Mouse (Mus musculus): ENCODE measurements at regions not wholly inside any gene's neighbourhood (a gene's known extent, or its start where the extent isn't known, plus 50 kb on each side); places are given as distances from the start of the nearest gene placed in this dataset.

GRCm38 (mm10) chr8:103422313-103422973, 637.0 kb upstream of the Cdh11 start:
- DNase-seq (ENCODE audit: low spot score in 2 of 2): no peak

DNA sequence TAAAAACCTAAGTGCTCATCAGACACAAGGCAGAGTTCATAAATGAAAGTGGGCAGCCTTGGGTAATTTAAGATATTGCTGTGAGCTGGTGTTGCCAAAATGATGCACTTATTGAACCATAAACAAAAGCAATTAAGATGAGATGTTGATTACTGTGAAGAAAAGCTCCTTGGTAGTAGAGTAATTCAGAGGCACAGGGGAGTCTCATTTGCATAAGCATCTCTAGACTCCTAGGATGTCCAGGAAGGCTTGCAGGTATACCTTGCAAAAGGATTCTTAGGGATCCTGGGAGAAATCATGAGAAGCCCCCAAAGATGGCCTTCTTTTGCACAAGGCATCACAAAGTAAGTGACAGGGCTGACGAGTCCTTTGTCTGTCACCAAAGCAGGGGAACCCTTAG, 640.5 kb upstream of the Cdh11 start:
- no peak for DNase-seq (ENCODE audit: low spot score in 2 of 2)

DNA sequence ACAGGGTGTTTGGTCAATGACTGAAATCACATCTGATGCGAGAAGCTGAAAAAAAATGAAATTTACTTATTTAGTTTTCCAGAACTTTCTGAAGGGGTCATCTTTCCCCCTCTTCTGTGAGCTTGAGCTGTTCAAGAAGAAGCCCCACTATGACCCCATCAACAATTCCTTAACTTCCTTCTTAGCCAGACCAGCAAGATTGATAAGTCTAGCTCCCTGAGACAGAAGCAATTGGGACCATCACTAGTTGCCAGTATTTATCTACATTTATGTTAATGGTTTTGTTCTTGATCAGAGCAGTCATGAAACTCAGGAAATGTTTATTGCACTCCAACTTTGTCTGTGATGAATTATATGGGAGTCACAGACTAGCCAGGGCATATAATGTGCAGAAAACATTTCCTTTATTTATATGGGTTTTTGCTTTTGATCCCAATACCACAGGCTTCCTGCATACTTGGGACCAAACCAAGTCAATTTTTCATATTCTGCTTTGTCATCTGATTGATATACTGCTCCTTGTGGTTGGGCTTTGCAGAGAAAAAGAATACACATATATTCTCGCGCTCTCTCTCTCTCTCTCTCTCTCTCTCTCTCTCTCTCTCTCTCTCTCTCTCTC, 645.5 kb upstream of the Cdh11 start:
- no peak for DNase-seq (ENCODE audit: low spot score in 2 of 2)

DNA sequence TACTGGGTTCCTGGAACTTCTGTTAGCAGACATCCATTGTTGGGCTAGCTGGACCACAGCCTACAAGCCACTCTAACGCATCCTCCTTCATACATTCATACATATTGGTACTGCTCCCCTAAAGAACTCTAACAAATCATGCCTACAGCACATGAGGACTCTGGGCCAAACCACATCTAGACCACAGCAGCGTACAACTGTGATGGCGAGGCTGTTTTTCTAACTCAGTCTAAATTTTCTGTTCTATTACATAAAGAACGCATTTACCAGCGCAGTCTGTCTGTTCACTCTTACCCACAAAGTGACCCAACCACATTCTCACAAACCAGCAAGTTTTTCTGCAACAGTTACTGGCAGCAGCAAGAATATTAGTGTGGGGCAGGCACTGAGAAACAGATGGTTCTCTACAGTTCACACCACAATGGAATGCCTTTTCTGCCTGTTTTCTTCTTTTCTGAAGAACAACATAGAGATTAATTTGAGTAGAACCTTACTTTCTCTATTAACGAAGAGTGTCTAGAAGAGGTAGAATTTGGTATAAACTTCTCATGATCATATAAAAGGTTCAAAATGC, 648.2 kb upstream of the Cdh11 start:
- no peak for DNase-seq (ENCODE audit: low spot score in 2 of 2)

GRCm38 (mm10) chr8:103438995-103439717, 653.7 kb upstream of the Cdh11 start:
- no peak for DNase-seq (ENCODE audit: low spot score in 2 of 2)

DNA sequence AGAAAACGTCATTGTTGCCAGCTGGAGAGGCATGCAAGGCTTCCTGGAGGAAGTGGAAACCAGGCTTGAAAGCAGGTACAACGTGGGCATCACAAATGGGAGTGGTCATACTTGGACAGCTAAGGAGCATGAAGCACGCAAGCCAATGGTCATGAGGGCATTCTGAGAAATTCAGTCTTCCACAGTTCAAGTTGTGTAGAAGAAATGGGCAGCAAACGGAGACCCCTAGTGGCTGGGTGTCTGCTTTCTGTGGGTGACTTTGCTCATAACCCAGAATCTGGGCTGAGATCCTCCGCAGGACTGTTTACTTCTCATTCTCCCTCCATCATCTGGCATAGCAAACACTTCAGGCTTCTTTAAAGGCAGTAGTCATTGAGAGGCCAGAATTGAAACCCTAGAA, 655.7 kb upstream of the Cdh11 start:
- peak in 1 of 2 experiments; percentile 30 for DNase-seq (ENCODE audit: low spot score in 2 of 2)

DNA sequence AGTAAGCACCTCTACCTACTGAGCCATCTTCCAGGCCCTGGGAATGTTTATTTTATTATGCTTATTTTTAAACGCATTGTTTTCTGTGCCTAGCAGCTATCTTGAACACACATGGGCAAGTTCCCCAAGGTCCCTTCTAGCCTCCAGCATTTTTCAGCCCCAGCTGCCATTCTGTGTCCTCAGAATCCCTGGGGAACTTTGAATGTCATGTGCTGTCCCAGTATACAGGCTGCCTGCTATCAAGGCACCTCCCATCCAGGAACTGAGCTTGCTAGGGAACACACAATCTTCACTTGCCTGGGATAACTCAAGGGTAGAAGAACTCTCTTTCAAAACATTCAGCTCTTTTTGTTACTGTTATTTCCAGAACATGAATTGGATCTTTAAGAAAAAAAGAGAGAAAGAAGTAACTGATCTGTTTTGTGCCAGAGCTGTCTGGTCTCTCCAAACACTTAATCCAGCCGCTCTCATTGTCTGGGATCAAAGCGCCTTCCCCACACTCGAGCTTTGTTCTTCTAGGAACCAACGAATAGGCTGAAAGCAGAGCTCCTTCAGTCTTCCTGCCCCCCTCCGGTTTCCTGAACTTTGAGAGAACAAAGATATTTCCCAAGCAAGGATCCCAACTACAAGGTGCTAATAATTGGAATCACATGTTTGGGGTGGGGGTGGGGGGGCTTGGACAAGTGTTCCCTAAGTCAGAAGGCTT, 657.1 kb upstream of the Cdh11 start:
- no peak for DNase-seq (ENCODE audit: low spot score in 2 of 2)

GRCm38 (mm10) chr8:103444577-103444976, 656.8 kb upstream of the Cdh5 start:
- no peak for DNase-seq (ENCODE audit: low spot score in 2 of 2)

DNA sequence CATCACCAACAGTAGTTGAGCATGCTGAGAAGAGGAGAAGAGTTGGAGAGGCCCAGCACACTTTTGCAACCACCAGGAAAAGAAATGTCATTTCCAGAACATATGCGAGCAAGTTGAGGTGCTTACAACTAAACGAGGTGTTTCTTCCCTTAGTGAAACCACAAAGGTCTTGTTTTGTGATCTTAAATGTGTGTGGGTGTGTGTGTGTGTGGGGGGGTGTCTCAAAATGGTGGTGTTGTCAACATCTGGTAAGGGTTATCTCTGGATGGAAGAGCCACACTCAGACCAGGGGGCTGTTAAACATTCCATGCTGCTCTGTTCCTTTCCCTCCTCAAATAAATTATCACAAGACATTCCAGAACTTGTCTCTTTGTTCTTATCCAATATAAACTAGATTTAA, 656.0 kb upstream of the Cdh5 start:
- no peak for DNase-seq (ENCODE audit: low spot score in 2 of 2)

DNA sequence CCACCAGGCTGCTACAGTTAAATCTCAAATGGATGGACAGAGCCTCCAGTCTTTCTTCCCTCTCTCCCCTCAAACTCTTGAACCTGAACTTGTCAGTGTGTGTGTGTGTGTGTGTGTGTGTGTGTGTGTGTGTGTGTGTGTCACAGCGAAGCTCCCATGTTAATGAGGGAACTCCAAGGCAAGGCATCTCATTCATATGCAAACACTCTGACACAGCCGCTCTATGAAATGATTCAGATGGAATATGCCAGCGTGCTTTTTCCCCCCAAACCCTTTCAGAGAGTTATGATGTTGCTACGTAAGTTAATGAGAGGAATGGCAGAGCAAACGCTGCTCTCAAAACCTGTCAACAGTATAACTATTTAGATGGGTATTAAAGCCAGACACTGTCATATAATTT, 653.5 kb upstream of the Cdh5 start:
- DNase-seq (ENCODE audit: low spot score in 2 of 2): no peak

GRCm38 (mm10) chr8:103451381-103452018, 649.9 kb upstream of the Cdh5 start:
- no peak for DNase-seq (ENCODE audit: low spot score in 2 of 2)

DNA sequence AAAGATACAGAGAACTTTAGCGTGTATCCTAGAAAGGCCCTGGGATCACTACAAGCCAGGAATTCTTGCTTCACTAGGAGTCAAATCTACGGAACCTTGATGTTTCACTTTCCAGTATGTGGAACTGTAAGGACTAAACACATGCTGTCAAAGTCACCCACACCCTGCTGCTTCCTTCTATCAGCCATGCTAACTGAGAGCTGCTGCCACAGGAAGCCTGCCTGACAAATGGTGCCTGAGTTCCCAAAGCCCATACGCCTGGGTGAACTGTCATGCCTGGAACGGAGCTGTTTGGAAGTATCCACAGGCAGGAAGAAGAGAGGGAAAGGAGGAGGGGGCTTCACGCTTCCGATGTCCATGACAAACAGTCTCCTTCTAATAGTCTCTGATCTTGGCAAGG, 644.2 kb upstream of the Cdh5 start:
- peak in 1 of 2 experiments; percentile 24 for DNase-seq (ENCODE audit: low spot score in 2 of 2)

- no peak for DNase-seq (ENCODE audit: low spot score in 2 of 2)
Measured at GRCm38 (mm10) chr8:103463557-103463956, 637.9 kb upstream of the Cdh5 start.

DNA sequence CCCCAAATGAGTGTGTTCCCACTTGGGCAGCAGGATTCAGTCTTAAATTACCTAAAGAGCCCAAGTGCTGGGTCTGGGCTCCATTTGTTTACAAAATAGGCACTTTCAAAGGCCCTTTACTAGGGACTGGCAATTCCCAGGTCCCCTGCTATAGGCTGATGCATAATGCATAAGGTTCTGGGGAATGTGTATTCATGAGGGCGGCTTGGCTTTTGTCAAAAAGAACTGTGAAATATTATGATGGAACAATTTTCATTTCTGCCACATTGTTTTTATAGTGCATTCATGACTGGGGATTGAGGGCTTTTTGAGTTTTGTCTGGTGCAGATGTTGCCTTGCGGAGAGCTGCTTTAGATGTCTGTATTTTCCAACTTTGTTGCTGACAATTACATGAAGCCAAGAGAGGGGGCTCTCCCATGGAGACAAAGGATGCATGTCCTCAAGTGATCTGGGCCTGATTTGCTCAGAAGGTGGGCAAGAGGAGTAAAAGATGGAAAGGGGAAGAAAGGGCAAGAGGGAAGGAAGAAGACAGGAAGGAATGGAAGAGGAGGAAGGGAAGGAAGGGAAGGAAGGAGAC, 636.6 kb upstream of the Cdh5 start:
- DNase-seq (ENCODE audit: low spot score in 2 of 2): no peak

- DNase-seq (ENCODE audit: low spot score in 2 of 2): no peak
Measured at GRCm38 (mm10) chr8:103467536-103468160, 633.8 kb upstream of the Cdh5 start.

DNA sequence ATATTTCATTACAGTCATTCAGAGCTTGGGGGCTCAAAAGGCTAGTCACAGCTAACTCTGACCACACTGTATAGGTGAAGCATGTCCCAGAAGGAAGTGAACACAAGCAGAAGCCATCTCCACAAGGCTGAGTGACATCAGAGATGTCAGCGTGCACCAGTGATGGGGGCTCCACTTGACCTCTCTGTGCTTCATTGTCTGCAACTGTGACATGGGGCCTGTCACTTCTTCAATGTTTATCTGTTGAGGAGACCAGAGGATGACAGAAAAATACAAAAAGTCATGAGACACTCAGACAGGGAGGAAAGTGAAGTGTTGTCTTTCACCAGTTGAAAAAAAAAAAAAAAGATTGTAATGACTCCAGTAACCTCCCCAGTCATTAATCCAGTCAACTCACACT, 632.4 kb upstream of the Cdh5 start:
- no peak for DNase-seq (ENCODE audit: low spot score in 2 of 2)

DNA sequence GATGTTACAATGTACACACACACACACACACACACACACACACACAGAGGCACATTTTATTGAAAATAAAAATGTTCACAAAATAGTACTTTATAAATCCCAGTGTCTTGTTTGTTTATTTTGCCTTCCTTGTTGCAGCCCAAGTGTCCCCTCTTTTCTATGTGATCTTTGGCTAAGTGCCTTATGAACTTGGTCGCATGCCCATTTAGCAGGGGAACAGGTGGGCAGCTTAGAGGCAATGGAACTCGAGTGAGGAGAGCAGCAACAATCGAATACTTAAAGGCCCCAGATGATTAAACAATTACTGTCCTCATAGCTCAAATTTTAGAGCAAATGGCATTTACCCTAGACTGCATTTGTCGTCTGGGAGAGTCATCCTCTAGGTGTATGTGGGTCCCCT, 631.1 kb upstream of the Cdh5 start:
- DNase-seq (ENCODE audit: low spot score in 2 of 2): no peak

DNA sequence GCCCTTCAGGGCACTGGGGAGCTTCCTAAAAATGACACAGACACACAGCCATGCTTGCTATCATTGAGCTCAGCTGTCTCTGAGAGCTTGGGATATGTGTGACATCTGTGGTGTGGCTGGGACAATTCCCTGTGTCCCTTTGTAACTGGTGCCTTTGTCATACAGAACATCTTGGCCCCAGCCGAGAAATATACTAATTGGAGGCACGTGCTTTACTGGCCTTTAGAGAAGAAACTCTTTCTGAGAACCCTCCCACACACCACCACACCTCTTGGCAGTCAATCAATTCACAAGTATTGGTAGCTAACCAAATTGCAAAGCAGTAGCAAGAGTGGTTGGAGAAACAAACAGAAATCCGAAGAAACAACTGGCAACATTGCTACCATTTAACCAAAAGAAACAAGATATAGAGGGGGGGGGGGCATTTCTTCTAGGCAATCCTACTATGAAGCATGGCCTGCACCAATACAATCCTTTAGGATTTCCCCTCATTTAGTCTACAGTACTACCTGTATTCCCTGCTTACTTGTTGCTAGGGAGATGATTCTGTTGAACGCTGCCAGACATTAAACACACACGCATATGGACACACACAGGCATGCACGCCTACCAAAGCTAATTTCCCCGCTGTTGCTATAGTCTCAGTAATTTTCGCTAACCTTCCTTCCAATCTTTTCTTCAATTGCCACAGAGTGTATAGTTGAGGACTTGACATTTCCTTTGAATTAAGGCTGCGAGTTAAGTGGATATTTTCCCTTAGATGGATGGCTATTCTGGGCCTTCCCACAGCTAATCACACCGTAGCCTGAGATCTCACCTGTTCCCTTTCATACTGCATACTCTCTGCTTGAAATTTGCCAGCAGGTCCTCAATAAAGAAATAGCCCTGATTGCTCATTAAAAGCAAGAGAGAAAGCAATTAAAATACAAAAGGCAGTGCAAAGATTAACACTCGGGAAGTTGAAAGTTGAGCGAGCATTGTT, 625.3 kb upstream of the Cdh5 start:
- peak in 1 of 2 experiments; percentile 25 for DNase-seq (ENCODE audit: low spot score in 2 of 2)

All from layer of hippocampus, postnatal 10 days (tissue).